Mouse (Mus musculus) kidney, adult 9 months (tissue): Measurements from ENCODE around the gene Pcsk2.
A peak's percentile ranks its signal among the peaks of the same experiment; 100 is the strongest.

Source experiments
- DNase-seq: peaks from one replicate; pipeline ENCODE4 v3.0.0; 2022

Pcsk2 gene

GRCm38 (mm10) chr2:143545758-143546246 lies at the start of gene Pcsk2:
Pcsk2 (plus strand) TSS chr2:143546156.
- no peak for DNase-seq

DNA sequence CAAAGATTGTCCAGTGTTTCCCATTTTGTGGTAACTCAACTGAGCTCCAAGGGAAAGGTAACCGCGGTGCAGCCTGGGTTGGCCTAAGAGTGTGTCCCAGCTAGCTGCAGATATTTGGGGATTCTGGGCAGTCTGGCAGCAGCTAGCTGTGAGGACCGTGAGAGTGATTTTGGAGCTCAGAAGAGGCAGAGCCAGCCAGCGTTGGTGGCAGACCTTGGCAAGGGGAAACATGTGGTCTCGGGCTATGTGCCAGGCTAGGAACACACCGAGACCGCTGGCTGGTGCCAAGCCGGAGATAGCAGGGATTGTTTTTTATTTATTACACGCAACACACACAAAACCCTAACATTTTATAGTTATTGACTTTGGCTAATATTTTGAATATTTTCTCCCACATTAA lies 45.1 kb upstream of the Pcsk2 start:
- no peak for DNase-seq

- no peak for DNase-seq
These were observed 44.2 kb upstream of the Pcsk2 start for GRCm38 (mm10) chr2:143501760-143502159.

DNA sequence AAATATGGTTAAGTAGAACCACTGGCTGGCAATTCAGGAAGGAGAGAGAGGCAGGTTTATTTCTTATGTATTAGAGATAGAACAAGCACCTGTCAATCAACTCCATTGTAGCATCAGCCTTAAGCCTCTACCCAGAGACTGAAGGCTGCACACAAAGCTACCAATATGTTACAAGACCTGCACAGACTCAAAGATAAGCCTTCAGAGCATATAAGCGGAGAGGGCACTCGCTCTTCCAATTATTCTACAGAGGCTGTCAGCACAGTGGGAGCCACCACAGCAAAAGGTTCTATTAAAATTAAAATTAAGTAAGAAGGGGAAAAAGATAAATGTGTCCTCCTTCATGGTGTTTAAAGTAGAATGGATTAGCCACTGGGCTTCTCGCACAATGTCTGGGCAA lies 43.8 kb upstream of the Pcsk2 start:
- DNase-seq, result no peak

GRCm38 (mm10) chr2:143536485-143536884 lies 9.5 kb upstream of the Pcsk2 start:
- DNase-seq, result peak; percentile 26

- DNase-seq, result no peak
These were observed 631 bp upstream of the Pcsk2 start for GRCm38 (mm10) chr2:143545299-143545751.

DNA sequence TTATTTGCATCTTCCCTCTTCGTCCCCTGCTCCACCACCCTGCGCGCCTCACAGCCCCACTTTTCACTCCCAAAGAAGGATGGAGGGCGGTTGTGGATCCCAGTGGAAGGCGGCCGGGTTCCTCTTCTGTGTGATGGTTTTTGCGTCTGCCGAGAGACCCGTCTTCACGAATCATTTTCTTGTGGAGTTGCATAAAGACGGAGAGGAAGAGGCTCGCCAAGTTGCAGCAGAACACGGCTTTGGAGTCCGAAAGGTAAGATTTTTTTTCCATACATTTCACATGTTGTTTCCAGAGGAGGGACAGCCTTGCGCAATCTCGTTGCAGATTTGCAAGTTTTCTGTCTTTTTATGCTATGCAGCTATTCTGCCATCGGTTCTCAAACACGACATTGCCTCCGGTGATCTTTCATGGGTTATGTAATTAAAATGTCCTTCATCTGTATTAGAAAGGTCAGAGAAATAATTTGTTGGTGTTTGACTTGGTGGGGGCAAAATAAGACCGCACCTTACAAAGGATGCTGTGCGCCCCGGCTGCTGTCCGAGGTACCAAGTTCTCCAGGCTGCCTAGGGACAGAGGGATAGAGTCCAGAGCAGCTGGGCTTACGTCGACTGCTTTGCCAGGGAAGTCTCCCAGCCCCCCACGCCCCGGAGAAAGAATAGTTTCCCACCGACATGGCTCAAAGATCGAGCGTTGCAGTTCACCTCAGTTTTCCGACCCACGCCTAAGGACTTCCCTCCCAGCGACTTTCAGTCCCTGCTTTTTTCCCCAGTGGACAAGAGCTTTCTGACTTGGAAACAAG lies 656 bp downstream of the Pcsk2 start:
- no peak for DNase-seq

DNA sequence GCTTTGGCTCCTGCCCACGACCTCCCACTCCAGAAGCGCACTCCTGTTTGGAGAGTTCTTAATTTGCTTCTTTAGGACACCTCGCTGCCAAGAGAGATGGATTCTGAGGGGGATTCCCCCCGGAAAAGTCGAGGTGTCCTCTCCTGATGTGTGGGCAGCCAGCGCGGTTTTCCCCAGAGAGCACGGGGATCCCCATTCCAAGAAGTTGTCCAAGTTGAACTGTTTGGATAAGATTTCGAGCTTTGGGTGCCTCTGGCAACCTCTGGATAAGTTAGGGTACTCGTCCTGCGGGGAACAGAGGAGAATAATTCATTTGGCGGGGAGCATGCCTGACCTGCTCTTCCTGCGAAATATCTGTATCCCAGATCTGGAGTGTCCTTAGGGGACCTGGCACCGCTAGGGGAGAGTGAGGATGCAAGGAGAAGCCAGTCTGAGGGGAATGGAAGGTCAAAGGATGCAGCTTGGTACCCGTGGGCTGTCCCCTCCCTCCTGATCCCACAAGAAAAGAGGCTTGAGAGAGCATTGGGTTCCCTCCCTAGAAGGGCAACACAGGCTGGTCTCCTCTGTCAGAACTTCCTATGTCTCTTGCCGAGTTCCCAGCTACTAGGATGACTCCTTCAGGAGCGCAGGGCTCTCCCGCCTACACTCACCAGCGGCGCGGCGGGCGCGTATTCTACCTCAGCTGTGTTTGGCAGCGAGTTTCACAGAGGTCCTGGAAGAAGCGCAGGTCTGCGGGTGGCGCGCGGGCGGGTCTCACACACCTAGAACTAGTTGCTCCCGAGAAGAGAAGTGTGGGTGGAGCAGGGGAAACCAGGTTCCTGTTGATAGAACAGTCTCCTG lies 1.5 kb downstream of the Pcsk2 start:
- no peak for DNase-seq

- DNase-seq, result no peak
These were observed 14.4 kb downstream of the Pcsk2 start for GRCm38 (mm10) chr2:143560384-143560783.

DNA sequence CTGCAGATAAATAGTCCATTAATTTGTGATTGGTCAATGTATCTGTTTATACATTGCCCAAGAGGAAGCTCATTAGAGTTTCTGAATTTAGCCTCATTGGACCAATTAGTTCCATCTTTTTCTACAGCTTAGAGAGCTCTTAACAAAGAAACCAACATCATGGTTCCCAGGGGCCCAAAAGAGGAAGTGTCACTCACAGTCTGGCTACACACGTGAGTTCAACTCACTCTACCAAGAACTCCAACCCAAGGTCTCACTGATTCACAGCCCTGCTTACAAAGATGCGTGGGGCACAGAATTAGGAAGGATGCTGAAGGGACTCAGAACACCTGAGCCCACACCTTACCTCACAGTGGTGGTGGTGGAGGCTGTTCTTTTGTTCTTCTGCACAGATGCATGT lies 19.1 kb downstream of the Pcsk2 start:
- DNase-seq, result no peak

DNA sequence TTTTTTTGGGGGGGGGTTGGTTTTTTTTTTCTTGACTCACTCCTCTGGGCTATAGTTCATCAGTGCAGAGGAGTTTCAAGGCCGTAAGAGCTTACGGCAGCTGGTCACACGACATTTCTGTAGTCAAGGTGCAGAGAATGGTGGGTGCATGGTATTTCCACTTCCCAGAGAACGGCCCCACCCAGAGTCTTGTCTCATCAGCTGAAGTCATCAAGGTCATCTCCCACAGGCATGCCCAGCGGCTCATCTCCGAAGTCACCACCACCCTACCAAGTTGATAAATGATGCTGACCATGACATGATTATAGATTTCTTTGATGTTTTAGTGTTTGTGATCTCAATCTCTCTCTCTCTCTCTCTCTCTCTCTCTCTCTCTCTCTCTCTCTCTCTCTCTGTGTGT lies 20.0 kb downstream of the Pcsk2 start:
- DNase-seq, result no peak

DNA sequence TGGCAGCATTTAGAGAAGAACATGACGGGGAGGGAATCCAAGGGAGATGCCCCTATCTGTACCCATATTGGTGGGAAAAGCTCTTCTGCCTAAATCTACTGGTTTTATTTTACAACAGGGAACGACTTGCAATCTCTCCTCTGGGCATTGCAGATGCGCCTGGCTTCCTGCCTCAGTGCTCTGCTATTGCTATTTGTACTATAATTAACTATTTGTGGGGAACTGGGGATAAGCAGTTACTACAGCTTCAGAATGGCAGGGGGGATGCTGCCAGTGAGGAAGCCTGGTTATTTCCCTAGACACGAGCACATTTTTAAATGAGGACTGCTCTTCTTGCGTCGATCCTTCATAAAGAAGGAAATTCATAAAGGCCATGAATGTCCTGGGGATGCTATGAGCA lies 39.4 kb downstream of the Pcsk2 start:
- DNase-seq, result no peak

- no peak for DNase-seq
These were observed 44.4 kb downstream of the Pcsk2 start for GRCm38 (mm10) chr2:143590398-143590797.

DNA sequence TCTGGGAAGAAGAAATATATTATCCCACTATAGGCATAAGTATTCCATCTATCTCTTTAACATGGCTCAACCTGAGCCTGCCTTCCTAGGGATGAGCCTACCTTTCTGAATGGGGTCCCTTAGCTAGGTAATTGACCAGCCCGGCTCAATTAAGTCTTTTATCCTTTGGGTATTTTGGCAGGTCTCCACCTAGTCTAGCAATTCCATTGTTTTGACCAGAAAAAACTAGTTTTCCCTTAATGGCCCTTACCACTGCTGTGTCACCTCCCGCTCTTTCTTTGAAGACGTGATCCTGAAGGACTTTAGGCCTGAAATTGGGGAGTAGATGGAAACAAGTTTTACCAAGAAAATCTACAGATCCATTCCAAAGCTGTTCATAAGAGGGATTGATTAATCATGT lies 57.1 kb downstream of the Pcsk2 start:
- no peak for DNase-seq

- DNase-seq, result no peak
These were observed 58.0 kb downstream of the Pcsk2 start for GRCm38 (mm10) chr2:143603871-143604512.

GRCm38 (mm10) chr2:143610355-143611331 lies 64.7 kb downstream of the Pcsk2 start:
- peak; percentile 12 for DNase-seq

DNA sequence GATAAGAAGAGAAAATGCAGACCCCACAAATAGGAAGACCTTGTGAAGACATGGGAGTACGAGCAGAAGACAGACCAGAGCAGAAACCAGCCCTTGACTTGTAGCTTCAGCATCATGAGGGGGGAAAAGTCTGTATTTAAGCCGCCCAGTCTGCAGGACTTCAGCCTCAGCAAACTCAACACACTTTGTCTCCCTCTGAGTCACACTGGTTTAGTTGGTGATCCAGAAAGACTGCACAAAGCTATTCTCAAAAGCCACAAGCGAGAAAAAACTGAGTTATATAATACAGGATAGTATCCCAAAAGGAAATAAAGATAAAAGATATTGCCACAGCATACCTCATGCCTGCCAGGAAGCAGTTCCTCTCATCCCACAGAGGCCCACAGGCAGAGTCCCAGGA lies 67.5 kb downstream of the Pcsk2 start:
- DNase-seq, result no peak

DNA sequence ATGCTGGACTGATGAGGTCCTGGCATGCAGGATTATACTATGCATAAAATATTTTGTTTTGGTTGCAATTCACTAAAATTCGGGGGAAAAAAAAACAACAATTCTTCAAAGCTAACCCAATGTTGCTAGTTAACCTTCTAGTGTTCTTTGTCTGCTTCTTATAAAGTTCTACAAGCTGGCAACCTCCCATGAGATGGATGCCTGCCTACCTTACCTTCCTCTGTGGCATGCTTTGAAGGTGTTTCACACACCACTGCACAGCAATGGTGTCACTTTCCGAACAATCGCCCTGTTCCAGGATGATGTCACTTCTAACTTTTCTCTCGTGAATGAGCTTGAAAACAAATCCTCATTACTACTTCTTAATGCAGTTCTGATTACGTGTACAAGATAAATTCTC lies 68.8 kb downstream of the Pcsk2 start:
- DNase-seq, result no peak

DNA sequence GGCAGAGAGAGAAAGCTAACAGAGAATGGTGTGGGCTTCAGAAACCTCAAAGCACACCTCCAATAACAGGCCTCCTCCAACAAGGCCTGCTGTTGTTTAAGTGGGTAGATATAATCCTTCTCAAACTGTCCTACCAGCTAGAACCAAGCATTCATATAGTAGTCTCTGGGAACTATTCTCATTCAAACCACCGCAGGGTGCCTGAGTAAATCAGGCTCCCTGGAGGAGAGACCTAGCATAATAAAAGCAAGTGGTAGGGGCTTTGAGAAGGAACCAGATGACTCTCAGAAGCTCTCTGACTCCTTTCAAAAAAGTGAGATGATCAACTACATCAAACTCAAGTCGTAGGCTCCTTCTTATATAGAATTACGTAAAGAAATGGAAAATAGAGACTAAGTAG lies 75.0 kb downstream of the Pcsk2 start:
- no peak for DNase-seq

DNA sequence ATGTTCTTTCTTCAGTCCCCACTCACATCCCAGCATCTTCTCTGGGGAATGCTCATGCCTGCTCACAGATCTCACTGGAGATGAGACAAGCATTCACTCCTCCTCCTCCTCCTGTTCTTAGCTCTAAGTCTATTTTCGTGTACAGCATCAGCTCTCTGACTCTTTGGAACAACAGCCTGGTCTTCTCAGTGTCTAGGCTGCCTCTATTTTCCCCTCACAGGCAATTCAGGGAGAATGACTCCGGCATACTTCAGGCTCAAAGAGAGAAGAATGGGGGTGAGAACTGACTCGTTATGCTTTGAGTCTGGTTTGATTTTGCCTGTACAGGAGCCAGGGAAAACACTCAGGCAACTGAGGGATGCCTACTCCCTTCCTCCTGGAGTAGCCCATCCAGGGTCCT lies 78.0 kb downstream of the Pcsk2 start:
- no peak for DNase-seq

DNA sequence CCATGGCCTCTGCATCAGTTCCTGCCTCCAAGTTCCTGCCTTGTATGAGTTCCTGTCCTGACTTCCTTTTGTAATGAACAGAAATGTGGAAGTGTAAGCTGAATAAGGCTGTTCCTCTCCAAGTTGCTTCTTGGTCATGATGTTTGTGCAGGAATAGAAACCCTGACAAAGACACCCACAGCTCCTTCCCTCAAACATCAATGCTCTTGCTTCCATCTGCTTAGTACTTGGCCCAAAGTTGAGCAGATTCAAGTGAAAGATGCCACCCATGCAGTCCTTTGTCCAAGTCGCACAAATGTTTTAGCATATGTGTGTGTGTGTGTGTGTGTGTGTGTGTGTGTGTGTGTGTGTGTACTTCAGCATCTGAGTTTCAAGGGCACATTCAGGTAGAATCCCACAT lies 97.3 kb downstream of the Pcsk2 start:
- DNase-seq, result no peak

DNA sequence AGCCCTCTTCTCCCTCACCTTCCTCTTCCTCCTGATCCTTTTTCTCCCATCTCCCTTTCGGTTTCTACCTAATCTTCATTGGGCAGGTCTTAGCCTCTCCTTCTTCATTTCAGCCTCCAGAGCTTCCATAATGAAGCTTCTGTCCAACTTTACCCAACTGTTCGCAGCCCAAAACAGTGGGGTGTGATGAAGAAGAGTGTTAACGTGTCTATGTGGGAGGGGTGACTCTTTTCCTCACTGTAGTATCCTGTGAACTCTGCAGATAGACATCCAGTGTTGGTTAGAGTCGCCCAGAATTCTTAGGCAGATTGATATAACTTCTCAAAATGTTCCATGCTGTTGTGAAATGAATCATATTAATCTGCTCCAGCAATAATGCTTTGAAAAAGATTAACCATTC lies 98.4 kb downstream of the Pcsk2 start:
- DNase-seq, result no peak
